Mouse (Mus musculus): Measurements from ENCODE around the gene Car6. TPM values are rescaled to one million over a fixed set of nuclear protein-coding genes. Genes with fewer than 3 reads are reported as not detected.

Car6 gene
- total RNA-seq (2014; rRNA removed) = not detected in 2 replicates
- not detected in 2 replicates for polyA plus RNA-seq (2015; fragmentation: Nextera tagmentation; extraction: Ambion mirVana)

DNA sequence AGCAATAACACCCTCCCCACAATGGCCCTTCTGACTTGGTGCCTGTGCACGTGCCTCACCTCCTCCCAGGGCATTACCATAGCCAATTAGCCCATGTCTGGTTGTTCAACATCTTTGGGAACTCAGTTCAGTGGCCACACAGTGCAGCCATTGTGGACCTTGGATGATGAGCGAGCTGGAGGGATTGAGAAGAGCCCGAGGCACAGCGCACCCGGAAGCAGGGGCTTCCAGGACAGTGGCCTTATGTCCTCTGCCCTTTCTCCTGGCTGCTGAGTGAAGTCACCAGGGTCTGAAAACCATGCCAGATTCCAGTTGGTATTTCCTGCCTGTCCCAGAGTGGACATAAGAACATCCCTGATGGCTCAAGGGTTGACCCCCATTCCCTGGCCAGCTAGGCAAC, at the start of gene Car6:
Car6 (minus strand) TSS at position 101 of the 400 bp plus-strand sequence.
- no peaks in the 10 kb centered on the region for H3K4me1 ChIP-seq (ENCODE audit: insufficient read depth)
- 61% methylated on average over 5 of the region's 5 CpGs for WGBS
- no peak for TF ChIP-seq CTCF (IDR thresholded peaks at IDR 0.05; ENCODE audit: low read depth)
- H3K4me2 ChIP-seq (ENCODE audit: low read depth) = no peak within 1 kb of the TSS
- no peak within 1 kb of the TSS for H3K4me3 ChIP-seq (ENCODE audit: low read depth, low read length)
- ATAC-seq (no peak), DNase-seq (no peak)
- no peaks in the 10 kb centered on the region for H3K9me3 ChIP-seq (ENCODE audit: low read length)
- no peak within 1 kb of the TSS for H3K9ac ChIP-seq
- no peak within 1 kb of the TSS for H3K27ac ChIP-seq (ENCODE audit: low read depth, low read length)
- H3K36me3 ChIP-seq (ENCODE audit: insufficient read depth) = no peaks in the 10 kb centered on the region
- H3K27me3 ChIP-seq (ENCODE audit: insufficient read depth, low read length) = no peaks in the 10 kb centered on the region

DNA sequence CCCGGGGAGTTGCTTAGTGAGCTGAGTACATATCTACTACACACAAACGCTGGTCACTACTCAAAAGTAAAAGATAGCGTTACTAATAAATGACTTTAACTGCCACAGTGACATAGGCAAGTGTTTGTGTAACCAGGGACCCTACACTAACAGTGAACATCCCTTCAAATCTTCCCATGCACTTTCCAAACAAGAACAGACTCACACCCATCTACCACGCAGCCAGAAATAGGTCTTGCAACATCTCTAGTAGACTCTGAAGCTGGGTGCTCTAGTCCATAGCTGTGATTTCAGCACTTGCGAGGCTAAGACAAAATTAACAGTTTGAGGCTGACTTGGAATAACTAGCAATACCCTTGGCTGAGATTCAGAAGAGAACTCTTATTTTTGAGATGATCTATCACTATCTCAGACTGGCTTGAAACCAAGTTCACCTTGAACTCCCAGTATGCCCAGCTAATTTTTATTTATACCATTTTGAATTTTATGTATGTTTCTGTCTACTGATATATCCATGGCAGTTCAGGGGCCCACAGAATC, 48.7 kb upstream of the Car6 start:
- ATAC-seq = no peak
- peaks cover 45% of the 10 kb centered on the region for H3K36me3 ChIP-seq (ENCODE audit: insufficient read depth)

DNA sequence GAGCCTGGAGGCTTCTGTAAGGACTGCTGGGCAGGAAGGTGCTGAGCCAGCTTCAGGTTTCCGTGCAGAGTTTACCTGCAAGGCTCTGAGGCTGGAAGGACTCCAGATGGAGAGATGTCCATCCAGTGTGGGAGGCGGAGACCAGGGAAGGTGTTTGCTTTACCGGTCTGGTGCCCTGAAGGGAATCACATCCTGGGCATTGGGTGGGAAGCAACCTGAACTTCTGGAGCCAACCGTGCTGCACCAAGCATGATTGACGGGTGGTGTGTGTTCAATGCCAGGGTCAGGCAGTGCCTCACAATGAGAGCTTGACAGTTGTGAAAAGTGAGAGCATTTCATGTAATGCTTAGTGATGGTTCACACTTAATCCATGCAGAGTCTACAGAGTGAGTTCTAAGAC, 47.8 kb upstream of the Car6 start:
- 79% methylated on average over 5 of the region's 5 CpGs for WGBS
- Histone ChIP-seq H3K4me3 (ENCODE audit: low read depth, low read length) (no peak overlapping the region), H3K9me3 (ENCODE audit: low read length) (no peaks in the 10 kb centered on the region), H3K4me2 (ENCODE audit: low read depth) (no peak overlapping the region), H3K27ac (ENCODE audit: low read depth, low read length) (no peak overlapping the region), H3K27me3 (ENCODE audit: insufficient read depth, low read length) (no peaks in the 10 kb centered on the region), H3K9ac (no peak overlapping the region), H3K36me3 (ENCODE audit: insufficient read depth) (peaks cover 52% of the 10 kb centered on the region), H3K4me1 (ENCODE audit: insufficient read depth) (no peaks in the 10 kb centered on the region; the same call in 1 of the 2 replicates)
- ATAC-seq = no peak
- TF ChIP-seq CTCF (IDR thresholded peaks at IDR 0.05; ENCODE audit: low read depth) = no peak
- no peak for DNase-seq

More for the DNA sequence above, 48.7 kb upstream of the Car6 start:
- Histone ChIP-seq H3K4me3 (ENCODE audit: low read depth, low read length) (no peak overlapping the region), H3K27ac (ENCODE audit: low read depth, low read length) (no peak overlapping the region), H3K9me3 (ENCODE audit: low read length) (no peaks in the 10 kb centered on the region), H3K27me3 (ENCODE audit: insufficient read depth, low read length) (no peaks in the 10 kb centered on the region), H3K9ac (no peak overlapping the region), H3K4me1 (ENCODE audit: insufficient read depth) (no peaks in the 10 kb centered on the region; the same call in 1 of the 2 replicates), H3K4me2 (ENCODE audit: low read depth) (no peak overlapping the region)
- no peak for TF ChIP-seq CTCF (IDR thresholded peaks at IDR 0.05; ENCODE audit: low read depth)
- DNase-seq = no peak
- WGBS = 78% methylated on average over 5 of the region's 5 CpGs

DNA sequence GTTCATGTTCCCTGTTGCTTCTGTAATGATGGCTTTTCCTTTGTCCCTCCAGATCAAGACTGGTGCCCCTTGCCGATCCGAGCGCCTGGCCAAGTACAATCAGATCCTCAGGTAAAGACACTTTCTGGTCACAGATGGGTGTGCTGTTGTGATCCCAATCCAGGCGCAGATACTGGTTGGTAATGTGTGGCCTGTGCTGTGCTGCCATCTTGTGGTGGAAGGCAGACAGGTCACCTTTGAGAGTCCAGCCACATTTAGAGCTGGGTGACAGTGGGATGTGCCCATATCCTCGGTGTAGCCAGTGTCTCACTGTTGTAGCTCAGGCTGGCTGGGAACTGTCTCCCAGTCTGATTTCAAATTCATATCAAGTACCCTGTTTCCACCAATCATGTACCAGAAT, 46.9 kb upstream of the Car6 start:
- Histone ChIP-seq H3K27ac (ENCODE audit: low read depth, low read length) (no peak overlapping the region), H3K9ac (no peak overlapping the region), H3K36me3 (ENCODE audit: insufficient read depth) (peaks cover 62% of the 10 kb centered on the region), H3K9me3 (ENCODE audit: low read length) (no peaks in the 10 kb centered on the region), H3K27me3 (ENCODE audit: insufficient read depth, low read length) (no peaks in the 10 kb centered on the region), H3K4me1 (ENCODE audit: insufficient read depth) (no peaks in the 10 kb centered on the region; the same call in 1 of the 2 replicates), H3K4me3 (ENCODE audit: low read depth, low read length) (no peak overlapping the region), H3K4me2 (ENCODE audit: low read depth) (no peak overlapping the region)
- ATAC-seq (peak; percentile 73), DNase-seq (peak; percentile 82)
- 48% methylated on average over 5 of the region's 5 CpGs for WGBS
- peak; percentile 98 for TF ChIP-seq CTCF (IDR thresholded peaks at IDR 0.05; ENCODE audit: low read depth)

DNA sequence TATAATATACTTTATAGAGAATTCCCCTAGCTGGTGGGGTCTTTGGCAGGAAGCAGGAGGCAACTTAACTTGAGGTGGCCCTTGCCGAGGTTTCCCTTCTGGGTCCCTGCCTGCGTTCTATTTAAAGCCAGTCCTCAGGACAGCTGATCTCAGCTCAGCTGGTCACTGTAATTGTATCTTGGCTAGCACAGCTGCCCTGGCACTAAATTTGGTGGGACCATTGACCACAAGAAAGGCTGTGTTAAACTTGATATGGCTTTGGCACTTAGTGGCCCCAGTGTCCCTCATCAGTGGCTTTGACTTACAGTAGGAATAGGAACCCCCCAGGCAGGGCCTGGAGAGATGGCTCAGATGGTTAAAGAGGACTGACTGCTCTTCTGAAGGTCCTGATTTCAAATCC, 44.7 kb upstream of the Car6 start:
- no peak for DNase-seq
- Histone ChIP-seq H3K9me3 (ENCODE audit: low read length) (no peaks in the 10 kb centered on the region), H3K9ac (no peak overlapping the region), H3K27me3 (ENCODE audit: insufficient read depth, low read length) (no peaks in the 10 kb centered on the region), H3K4me3 (ENCODE audit: low read depth, low read length) (no peak overlapping the region), H3K4me1 (ENCODE audit: insufficient read depth) (no peaks in the 10 kb centered on the region; the same call in 1 of the 2 replicates), H3K27ac (ENCODE audit: low read depth, low read length) (no peak overlapping the region), H3K4me2 (ENCODE audit: low read depth) (no peak overlapping the region), H3K36me3 (ENCODE audit: insufficient read depth) (peaks cover 81% of the 10 kb centered on the region)
- ATAC-seq = no peak
- WGBS = 80% methylated on average over 2 of the region's 2 CpGs
- TF ChIP-seq CTCF (IDR thresholded peaks at IDR 0.05; ENCODE audit: low read depth) = no peak

DNA sequence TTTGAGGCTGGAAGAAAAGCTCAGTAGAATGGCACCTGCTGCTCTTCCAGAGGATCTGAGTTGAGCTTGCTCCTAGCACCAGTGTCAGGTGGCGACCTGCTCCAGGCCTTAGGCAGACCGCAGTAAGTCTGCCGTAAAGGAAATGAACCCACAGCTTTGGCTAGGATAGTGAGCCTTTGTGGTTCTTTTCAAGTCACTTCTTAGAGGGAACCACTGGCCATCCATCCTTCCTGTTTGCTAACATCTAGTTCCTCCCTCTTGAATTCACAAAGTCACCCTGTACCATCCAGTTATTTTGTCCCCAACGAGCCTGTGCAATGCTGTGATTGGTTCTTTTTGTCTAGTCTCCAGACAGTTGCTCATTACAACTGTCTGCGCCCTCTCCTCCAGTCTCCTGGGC, 41.6 kb upstream of the Car6 start:
- Histone ChIP-seq H3K27ac (ENCODE audit: low read depth, low read length) (no peak overlapping the region), H3K9me3 (ENCODE audit: low read length) (no peaks in the 10 kb centered on the region), H3K9ac (no peak overlapping the region), H3K4me1 (ENCODE audit: insufficient read depth) (peaks cover 17% of the 10 kb centered on the region), H3K4me2 (ENCODE audit: low read depth) (no peak overlapping the region), H3K4me3 (ENCODE audit: low read depth, low read length) (no peak overlapping the region), H3K36me3 (ENCODE audit: insufficient read depth) (peaks cover 65% of the 10 kb centered on the region), H3K27me3 (ENCODE audit: insufficient read depth, low read length) (no peaks in the 10 kb centered on the region)
- DNase-seq = no peak
- ATAC-seq = no peak
- TF ChIP-seq CTCF (IDR thresholded peaks at IDR 0.05; ENCODE audit: low read depth) = no peak
- 76% methylated on average over 5 of the region's 5 CpGs for WGBS

DNA sequence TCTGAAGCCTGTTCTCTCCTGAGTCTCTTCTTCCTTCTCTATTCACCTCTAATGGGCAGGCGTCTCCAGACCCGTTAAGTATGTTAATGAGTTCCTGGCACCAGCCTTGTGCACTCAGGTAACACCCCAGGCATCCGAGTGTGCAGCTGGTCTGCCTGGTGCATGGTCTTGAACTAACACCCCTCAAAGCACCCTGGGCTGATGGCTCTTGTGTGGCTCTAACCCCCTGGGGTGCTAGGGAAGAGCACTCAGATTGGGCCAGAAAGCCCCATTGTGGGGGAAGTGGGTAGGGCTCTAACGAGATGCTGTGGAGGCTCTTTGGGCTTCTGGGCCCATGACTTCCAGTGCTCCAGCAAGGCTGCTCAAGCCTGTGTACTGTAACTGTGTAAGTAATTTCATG, 40.6 kb upstream of the Car6 start:
- peaks cover 17% of the 10 kb centered on the region for H3K4me1 ChIP-seq (ENCODE audit: insufficient read depth)
- TF ChIP-seq CTCF (IDR thresholded peaks at IDR 0.05; ENCODE audit: low read depth) = no peak
- peaks cover 55% of the 10 kb centered on the region for H3K36me3 ChIP-seq (ENCODE audit: insufficient read depth)
- DNase-seq = no peak
- H3K4me2 ChIP-seq (ENCODE audit: low read depth) = no peak overlapping the region
- ATAC-seq = no peak
- no peaks in the 10 kb centered on the region for H3K9me3 ChIP-seq (ENCODE audit: low read length)
- H3K27ac ChIP-seq (ENCODE audit: low read depth, low read length) = no peak overlapping the region
- 37% methylated on average over 4 of the region's 4 CpGs for WGBS
- H3K27me3 ChIP-seq (ENCODE audit: insufficient read depth, low read length) = no peaks in the 10 kb centered on the region
- 0 out of 2 replicates have a peak overlapping the region, but pooled peaks have one; percentile 1 for H3K9ac ChIP-seq
- no peak overlapping the region for H3K4me3 ChIP-seq (ENCODE audit: low read depth, low read length)

All from forebrain, postnatal 0 days (tissue).